Mouse (Mus musculus): ENCODE results near the gene Nfib.

Gene Nfib

DNA sequence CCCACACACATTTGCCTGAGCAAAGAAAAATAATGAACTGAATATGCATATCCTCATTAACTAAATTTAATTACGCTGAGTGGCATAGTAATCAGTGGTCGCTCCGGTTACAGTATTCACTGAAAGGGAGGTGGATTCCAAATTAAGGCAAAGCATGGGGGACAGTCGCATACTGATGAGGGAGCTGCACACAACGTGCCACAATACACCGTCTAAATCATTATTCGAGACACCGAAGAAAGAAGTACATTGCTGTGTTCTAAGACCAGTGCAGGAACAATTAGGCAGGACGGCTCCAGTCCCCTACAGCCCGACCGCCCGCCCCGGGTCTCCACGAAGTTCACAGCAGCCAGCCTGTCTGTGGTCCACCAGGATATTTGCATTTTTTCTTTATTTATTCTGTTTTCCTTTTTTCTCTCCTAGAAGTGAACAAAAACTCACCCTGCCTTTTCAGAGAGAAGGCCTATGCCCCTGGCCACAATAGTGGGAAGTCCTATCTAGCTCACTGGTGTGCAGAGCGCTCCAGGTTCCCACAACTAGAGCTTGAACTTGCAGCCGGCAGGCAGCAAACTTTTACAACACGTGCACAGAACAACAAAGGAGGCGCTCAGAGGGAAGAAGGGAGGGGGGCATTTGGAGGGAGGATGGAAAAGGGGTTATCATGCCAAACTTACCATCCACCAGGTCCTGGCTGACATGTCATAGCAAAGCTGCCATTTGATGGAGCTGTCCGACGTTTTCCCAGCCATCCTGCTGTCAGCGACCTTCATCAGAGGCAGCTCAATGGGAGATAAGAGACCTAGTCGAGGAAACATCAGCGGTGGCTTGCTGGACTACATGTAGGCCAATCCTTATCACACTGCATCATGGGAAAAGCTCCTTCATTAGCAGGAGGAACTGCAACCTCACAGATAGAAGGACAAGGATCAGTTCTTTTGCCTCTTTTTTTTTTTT is at the start of gene Nfib:
Nfib (minus strand) TSS at position 910 of the 954 bp plus-strand sequence.
- DNase-seq, result no peak

- no peak for DNase-seq
These were observed 30.2 kb upstream of the Nfib start for GRCm38 (mm10) chr4:82735764-82736163.

DNA sequence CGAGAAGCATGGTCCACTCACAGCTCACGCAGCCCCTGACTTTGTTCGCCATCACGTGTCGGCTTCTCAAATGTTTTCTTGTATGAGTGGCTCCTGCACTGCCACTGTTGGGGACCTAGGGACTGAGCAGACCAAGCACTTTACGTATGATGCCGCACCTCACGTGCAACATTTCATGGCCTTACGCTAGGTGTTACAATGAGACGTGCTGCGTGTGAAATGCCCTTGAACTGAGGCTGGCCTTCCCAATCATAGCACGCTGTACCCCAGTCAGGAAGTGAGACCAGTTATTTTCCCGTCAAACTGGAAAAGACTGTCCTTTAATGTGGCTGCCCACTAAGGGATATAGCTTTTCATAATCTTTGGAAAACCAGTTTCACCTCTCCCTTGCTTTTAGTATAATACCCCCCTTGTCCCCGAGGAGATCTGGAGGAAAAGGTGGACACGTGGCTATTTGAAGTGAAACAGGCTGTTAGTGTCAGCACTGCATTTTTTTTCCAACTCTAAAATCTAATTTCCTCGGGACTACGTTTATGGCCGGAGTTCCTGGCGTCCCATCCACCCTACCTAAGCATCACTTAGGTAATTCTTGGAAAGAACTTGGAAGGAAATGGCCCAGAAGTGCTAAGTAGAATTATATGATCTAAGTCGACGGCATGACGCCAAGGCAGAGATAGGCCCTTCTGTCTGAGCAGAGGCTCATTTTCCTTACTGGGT is 29.4 kb upstream of the Nfib start:
- no peak for DNase-seq

DNA sequence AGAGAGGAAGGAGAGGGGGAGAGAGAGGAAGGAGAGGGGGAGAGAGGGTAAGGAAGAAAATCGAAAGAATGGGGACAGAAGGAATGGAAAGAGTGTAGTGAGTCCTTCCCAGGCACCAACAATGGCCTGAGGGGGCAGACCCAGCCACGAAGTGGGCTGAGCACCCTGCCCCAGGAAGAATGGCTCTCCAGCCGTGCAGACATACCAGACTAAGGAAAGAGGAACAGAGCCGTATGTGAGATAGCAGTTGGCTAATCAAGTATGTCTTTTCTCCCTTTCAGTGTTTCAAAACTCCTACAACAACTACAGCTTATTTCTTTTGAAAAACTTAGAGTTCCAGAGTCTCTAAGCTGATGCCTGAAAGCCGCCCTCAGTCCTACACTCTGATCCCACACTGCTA is 28.8 kb upstream of the Nfib start:
- DNase-seq, result no peak

DNA sequence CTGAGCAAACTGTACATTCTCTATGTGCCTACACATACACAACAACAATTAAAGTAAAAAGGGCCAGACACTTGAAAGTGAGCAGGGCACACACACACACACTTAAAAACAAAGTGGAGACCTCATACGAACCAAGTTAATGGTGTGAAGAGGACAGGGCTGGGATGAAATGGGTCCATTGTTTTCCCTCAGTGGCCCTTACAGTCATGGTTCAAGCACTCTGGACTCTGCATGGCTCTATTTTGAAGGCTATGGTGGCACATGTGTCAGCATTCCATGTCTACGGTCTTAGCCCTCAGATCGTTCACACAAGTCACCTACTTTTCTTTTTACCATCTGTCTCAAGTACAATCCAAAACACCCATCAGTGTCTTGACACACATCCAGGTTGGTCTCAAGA is 28.1 kb upstream of the Nfib start:
- no peak for DNase-seq

DNA sequence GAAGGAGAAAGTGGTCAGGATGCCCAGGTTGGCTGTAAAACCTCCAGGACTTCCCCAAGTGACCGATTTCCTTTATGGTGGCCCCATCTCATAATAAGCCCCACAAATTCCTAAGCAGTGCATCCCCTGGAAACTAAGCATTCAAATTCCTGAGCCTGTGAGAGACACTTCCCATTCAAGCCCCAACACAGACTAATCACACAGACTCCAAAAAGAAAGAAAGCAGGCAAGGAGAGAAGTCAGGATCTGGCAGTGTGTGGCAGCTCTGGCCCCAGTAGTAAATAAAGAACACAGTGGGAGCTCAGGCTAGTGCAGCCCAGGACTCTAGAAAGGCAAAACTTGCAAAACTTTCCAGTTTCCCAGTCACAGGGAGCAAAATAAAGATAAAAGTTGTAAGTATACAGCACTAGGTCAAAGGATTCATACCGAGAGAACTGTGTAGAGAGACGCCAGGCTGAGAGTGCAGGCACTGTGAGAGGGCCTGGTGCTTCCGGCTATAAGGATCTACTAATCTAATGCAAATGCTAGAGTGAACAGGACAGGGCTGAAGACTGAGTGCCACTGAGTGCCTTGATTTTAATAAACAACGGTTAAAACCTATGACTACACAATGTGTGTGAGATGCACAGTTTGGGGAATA is 24.8 kb upstream of the Nfib start:
- no peak for DNase-seq

GRCm38 (mm10) chr4:82724058-82724457 is 18.5 kb upstream of the Nfib start:
- no peak for DNase-seq

DNA sequence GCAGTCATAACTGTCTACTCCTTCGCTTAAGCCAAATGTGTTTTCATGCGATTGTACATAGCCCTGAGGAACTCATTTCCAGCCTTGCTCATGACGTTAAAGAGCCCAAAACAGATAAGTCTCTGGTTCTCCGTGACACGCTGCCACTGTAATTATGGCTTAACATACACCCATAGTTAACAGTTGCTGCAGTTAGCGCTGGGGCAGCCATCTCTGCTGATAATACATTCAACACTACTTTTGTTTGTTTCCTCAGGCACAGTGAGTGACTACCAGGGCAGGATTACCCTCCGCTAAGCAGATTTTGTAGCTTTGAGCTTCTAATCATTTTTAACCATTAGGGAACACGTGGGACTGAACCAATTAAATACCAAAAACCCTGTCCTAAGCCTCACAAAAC is 17.5 kb upstream of the Nfib start:
- no peak for DNase-seq

DNA sequence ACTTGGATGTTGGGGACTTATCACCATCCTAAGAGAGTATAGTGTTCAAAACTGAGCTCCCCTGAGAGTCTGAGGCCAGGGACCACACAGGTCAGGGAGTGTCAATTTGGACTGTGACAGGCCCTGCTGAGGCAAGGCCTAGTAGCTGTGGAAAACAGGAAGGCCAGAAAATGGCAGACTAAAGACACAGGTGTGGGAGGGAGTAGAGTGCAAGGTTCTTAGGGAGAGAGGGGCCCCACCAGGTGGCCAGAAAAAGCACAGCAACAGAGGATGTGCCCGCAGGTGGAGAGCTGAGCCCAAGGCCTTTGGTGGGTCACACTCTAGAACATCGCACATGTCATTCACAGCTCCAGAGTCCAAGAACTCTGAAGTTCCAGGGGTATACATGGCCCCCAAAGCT is 10.3 kb upstream of the Nfib start:
- no peak for DNase-seq

GRCm38 (mm10) chr4:82711611-82712295 is 6.2 kb upstream of the Nfib start:
- DNase-seq, result no peak

- no peak for DNase-seq
These were observed 4.1 kb upstream of the Nfib start for GRCm38 (mm10) chr4:82709666-82710065.

DNA sequence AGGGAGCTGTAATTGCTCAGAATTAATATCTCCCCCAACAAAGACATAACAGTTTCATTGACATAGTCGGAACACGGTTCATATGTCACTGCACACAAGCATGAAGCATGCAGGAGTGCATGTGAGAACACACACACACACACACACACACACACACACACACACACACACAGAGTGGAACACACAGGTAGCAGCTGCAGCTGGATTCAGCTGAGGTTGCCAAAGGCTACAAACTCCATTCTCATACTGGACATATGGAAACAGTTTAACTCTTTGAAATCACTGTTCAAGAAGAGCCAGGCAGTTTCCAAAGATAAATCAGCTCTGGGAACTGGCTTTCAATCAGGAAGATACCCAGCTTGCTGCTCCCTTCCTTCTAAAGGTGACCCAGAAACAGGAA is 462 bp upstream of the Nfib start:
- DNase-seq, result peak; percentile 57

- no peak for DNase-seq
These were observed 1.3 kb downstream of the Nfib start for GRCm38 (mm10) chr4:82704079-82704830.

- no peak for DNase-seq
These were observed 2.7 kb downstream of the Nfib start for GRCm38 (mm10) chr4:82702808-82703207.

GRCm38 (mm10) chr4:82699504-82699903 is 6.0 kb downstream of the Nfib start:
- DNase-seq, result no peak

- no peak for DNase-seq
These were observed 6.9 kb downstream of the Nfib start for GRCm38 (mm10) chr4:82698616-82699015.

- peak; percentile 29 for DNase-seq
These were observed 8.4 kb downstream of the Nfib start for GRCm38 (mm10) chr4:82697151-82697550.

GRCm38 (mm10) chr4:82695760-82696501 is 9.6 kb downstream of the Nfib start:
- no peak for DNase-seq

DNA sequence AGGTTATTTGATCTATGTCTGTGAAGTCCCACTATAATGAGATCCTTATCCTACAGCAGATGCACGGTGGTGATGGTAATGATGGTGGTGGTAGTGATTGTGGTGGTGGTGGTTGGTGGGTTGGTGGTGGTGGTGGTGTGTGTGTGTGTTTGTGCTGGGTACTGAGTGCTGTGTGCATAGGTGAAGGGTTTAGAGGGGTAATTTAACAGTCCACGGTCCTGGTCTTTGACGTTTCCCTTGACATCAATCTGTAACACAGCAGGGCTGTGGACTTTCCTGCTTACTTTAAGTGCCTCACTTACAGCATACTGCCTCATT is 13.6 kb downstream of the Nfib start:
- no peak for DNase-seq

- peak; percentile 38 for DNase-seq
These were observed 14.2 kb downstream of the Nfib start for GRCm38 (mm10) chr4:82691126-82692008.

DNA sequence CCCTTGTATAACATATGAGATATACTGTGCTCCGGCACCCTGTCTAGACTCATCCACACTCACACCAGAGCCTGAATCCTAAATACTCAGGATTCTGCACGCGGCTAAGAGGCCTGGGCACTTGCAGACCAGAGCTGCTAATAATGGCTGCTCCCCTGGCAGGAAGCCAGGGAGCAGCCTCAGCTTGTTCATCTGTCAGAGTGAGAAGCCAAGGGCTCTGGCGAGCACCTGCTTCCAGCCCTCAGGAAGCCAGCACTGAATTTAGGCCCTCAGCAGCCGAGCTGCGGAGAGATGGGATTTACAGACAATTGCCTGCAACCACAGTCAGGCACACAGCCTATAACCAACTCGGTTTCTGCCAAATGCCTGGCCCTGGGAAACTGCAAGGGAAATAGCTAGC is 15.3 kb downstream of the Nfib start:
- DNase-seq, result no peak

Measured in embryo, embryonic 11 days (tissue).